Mouse (Mus musculus): ENCODE data around the gene Nol7.

DNA sequence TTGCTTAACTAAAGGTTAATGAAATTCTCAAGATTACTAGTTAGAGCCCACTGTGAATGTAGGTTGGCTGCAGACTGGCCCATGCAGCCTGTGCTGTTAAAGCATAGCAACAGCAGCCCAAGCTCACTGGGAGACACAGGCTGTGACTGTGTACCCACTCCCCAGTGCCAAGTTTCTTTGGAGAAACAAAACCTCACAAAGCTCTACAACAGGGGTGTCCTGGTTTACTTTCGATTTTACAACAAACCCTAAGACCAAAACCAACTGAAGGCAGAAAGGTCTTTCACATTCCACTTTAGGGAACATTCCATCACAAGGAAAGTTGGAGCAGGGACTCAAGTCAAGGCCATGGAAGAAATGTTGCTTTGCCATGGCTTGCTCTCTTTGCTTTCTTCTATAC is 44.4 kb downstream of the Nol7 start:
- TF ChIP-seq POLR2A (IDR thresholded peaks at IDR 0.05; ENCODE audit: control insufficient read depth, extremely low read depth, insufficient read depth, low read length, poor library complexity) (no peak), CTCF (IDR thresholded peaks at IDR 0.05; ENCODE audit: borderline replicate concordance, control insufficient read depth, extremely low read depth, insufficient read depth, low read length, poor library complexity) (no peak)

Measured in thymus, adult 2 months (tissue).